ENCODE assay signal across 8 mouse cellular contexts in genomic region chr4:126609606-126610181, GRCm38 (mm10). TPM values are rescaled to one million over a fixed set of nuclear protein-coding genes. Genes with fewer than 3 reads are reported as not detected.
A peak's percentile ranks its signal among the peaks of the same experiment; 100 is the strongest.
DNase-seq lines count a peak whose midpoint lies in the region; ATAC-seq lines count a peak whose summit lies in the region.

Gene 5730409E04Rik (plus strand): TSS chr4:126609818.

- peak within 1 kb of the TSS; percentile 46; the same call in 1 of the 2 replicates for H3K27ac ChIP-seq in intestine, embryonic 16.5 days (ENCODE audit: low read length)

- peak within 1 kb of the TSS; percentile 89 for H3K9ac ChIP-seq in intestine, embryonic 16.5 days (ENCODE audit: low read depth, low read length)

- H3K36me3 ChIP-seq in intestine, embryonic 16.5 days (ENCODE audit: control insufficient read depth, insufficient read depth, low read length), result no peaks in the 10 kb centered on the region

- no peaks in the 10 kb centered on the region for H3K27me3 ChIP-seq in intestine, embryonic 16.5 days (replicated peaks; ENCODE audit: control insufficient read depth, insufficient read depth, low read length)

- H3K9me3 ChIP-seq in intestine, embryonic 16.5 days (ENCODE audit: control insufficient read depth, low read length), result no peaks in the 10 kb centered on the region

- peak within 1 kb of the TSS; percentile 65 for H3K4me3 ChIP-seq in intestine, embryonic 16.5 days (ENCODE audit: low read length)

- 1% methylated on average over 48 of the region's 48 CpGs for WGBS in intestine, embryonic 16.5 days

- ATAC-seq in intestine, embryonic 16.5 days, result peak; percentile 94
- peak; percentile 60 for ATAC-seq in megakaryocyte-erythroid progenitor cell, adult 5-6 weeks (replicated peaks; ENCODE audit: low FRiP score, low TSS enrichment, poor library complexity, severe bottlenecking)
- ATAC-seq in erythroid progenitor cell, adult 5-6 weeks (replicated peaks; ENCODE audit: low FRiP score, poor library complexity, severe bottlenecking), result no peak

- peak within 1 kb of the TSS; percentile 94 for H3K4me2 ChIP-seq in intestine, embryonic 16.5 days (ENCODE audit: low read depth, low read length)

- intact Hi-C loops in left cerebral cortex, postnatal 25 days (cut with DNase I), result no loop called here

- DNase-seq in adrenal gland, adult 8-10 months, result peak; percentile 88
- peak; percentile 38 for DNase-seq in embryo, embryonic 11.5 days (ENCODE audit: low read depth, low spot score)
- DNase-seq in gonadal fat pad, adult 2 months (ENCODE audit: low read depth), result no peak
- DNase-seq in left cerebral cortex, postnatal 25 days (ENCODE audit: low spot score in 2 of 2), result peak; percentile 84 to 85
- peak; percentile 83 for DNase-seq in right cerebral cortex, postnatal 14 days

- H3K4me1 ChIP-seq in intestine, embryonic 16.5 days (ENCODE audit: control insufficient read depth, insufficient read depth, low read length), result no peaks in the 10 kb centered on the region

RNA-seq across cellular contexts. Expression of gene 5730409E04Rik, which starts in this region (rescaled TPM):
- 10 to 100 TPM; 17.6 to 23.7 (median 20.0) TPM for total RNA-seq in adrenal gland, adult 8-10 months (2022)
- polyA plus RNA-seq in gonadal fat pad, adult 2 months (2012; rRNA removed), result 20.4 and 21.3 TPM in 2 replicates
- 1.7 and 1.9 TPM in 2 replicates for polyA plus RNA-seq in intestine, embryonic 16.5 days (2015; fragmentation: Nextera tagmentation; extraction: Ambion mirVana)
- 10 to 100 TPM; 74.8 to 76.0 TPM for total RNA-seq in left cerebral cortex, postnatal 25 days (2021)
- 0.37 TPM in 1 of 2 replicates, not detected in the other for total RNA-seq in megakaryocyte-erythroid progenitor cell, adult 5-6 weeks (2014; fragmentation: Nextera tagmentation)
- total RNA-seq in megakaryocyte-erythroid progenitor cell, adult 5-6 weeks (2017), result 0.53 TPM in 1 of 2 replicates, not detected in the other
- not detected in 2 replicates for total RNA-seq in erythroid progenitor cell, adult 5-6 weeks (2015; ENCODE audit: low replicate concordance)
- total RNA-seq in erythroid progenitor cell, adult 5-6 weeks (2017; ENCODE audit: low replicate concordance), result 0.39 TPM in 1 of 2 replicates, not detected in the other

Comparison
In these comparisons a context has a peak if more than half of its experiments do, and no peak if none do; other contexts are left out.
1. RNA of gene 5730409E04Rik (total RNA-seq): 74.8 to 76.0 TPM in left cerebral cortex, postnatal 25 days and 17.6 to 23.7 TPM in adrenal gland, adult 8-10 months; 0.37 to 0.53 TPM in megakaryocyte-erythroid progenitor cell, adult 5-6 weeks and 0.39 TPM in erythroid progenitor cell, adult 5-6 weeks; every median in the first group is over 10 times any median in the second.
2. Peak in ATAC-seq in megakaryocyte-erythroid progenitor cell, adult 5-6 weeks; RNA of the gene not detected or under 1 TPM.